In the genomic region with DNA sequence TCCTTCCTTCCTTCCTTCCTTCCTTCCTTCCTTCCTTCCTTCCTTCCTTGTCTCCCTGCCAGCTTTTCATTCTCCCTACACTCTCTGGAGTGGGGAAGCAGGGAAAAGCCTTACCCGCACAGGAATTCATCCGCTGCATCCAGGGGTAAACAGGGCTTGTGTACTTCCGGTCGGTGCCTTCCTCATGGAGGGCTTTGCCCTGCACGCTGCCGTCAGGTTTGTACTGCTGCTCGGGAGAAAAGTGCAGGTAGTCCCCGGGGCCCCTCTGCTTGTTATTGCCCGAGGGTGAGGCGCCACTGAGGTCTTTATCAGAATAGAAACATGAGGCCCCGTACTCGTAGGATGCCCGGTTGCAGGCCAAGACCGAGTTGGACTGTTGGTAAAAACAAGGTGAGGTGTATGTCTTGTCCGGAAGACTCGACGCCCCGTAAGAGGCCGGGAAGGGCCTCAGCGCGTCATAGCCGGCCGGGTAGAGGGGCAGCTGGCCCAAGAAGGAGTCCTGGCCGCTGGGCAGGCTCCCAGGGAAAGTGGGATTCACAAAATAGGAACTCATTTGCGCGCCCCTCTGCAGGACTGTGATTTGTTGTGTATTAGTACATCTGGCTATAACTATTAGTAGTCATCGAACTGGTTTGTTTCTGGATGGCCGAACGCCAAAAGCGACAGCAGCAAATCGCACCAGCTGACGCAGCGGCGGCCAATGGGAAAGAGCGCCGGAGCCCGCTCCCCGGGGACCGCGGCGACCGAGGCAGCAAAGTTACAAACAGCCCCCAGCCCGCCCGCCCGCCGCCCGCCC, we compare ENCODE assay signal across 8 mouse cellular contexts. TPM values are rescaled to one million over a fixed set of nuclear protein-coding genes. Genes with fewer than 3 reads are reported as not detected.
DNase-seq lines count a peak whose midpoint lies in the region; TF ChIP-seq lines count a peak whose summit lies in the region.

A gene (minus strand): TSS at position 651 of the 796 bp plus-strand sequence.

- TF ChIP-seq CTCF in lung, adult 2 months (IDR thresholded peaks at IDR 0.05; ENCODE audit: insufficient read depth, low read length) = no peak
- no peak for TF ChIP-seq CTCF in layer of hippocampus, adult 2 months (conservative IDR thresholded peaks at IDR 0.05)

- peaks cover 12% of the 10 kb centered on the region for H3K4me1 ChIP-seq in lung, adult 2 months (ENCODE audit: control insufficient read depth, insufficient read depth, low read length)

- WGBS in lung, adult 2 months = 13% methylated on average over 47 of the region's 47 CpGs

- intact Hi-C loops in left cerebral cortex, postnatal 10 days (cut with DNase I) = no loop called here

- no peak within 1 kb of the TSS for H3K27ac ChIP-seq in layer of hippocampus, adult 2 months

- DNase-seq in lung, adult 2 months = no peak
- no peak for DNase-seq in lung, postnatal 25 days (ENCODE audit: low spot score)
- DNase-seq in adrenal gland, postnatal 36 days = peak; percentile 83 to 87
- peak; percentile 80 for DNase-seq in kidney, adult 18-20 months
- DNase-seq in lung, postnatal 14 days = peak; percentile 60
- no peak for DNase-seq in layer of hippocampus, adult 2 months (ENCODE audit: low spot score in 2 of 2)
- no peak for DNase-seq in left cerebral cortex, postnatal 10 days (ENCODE audit: extremely low spot score in 1 of 2, low spot score in 2 of 2)
- no peak for DNase-seq in right cerebral cortex, adult 2 months (ENCODE audit: low spot score in 2 of 2)

- TF ChIP-seq POLR2A in lung, adult 2 months (IDR thresholded peaks at IDR 0.05; ENCODE audit: borderline replicate concordance, extremely low read depth, low read depth, low read length) = no peak

- H3K4me3 ChIP-seq in lung, adult 2 months (replicated peaks; ENCODE audit: extremely low read depth, low read depth, low read length) = peak within 1 kb of the TSS; percentile 50
- no peak within 1 kb of the TSS for H3K4me3 ChIP-seq in layer of hippocampus, adult 2 months

RNA-seq across cellular contexts. Expression of the gene that starts here (rescaled TPM):
- polyA plus RNA-seq in lung, adult 2 months (2012; rRNA removed) = 1.7 and 2.3 TPM in 2 replicates
- 1 to 10 TPM; 2.5 to 4.6 TPM for total RNA-seq in adrenal gland, postnatal 36 days (2021)
- total RNA-seq in layer of hippocampus, adult 2 months (2021) = not detected
- not detected for total RNA-seq in left cerebral cortex, postnatal 10 days (2021)

Comparison
In these comparisons a context has a peak if more than half of its experiments do, and no peak if none do; other contexts are left out.
1. DNase-seq: peak in adrenal gland, postnatal 36 days (2 of 2), kidney, adult 18-20 months (single experiment) and lung, postnatal 14 days (single experiment); none in lung, adult 2 months (single experiment), lung, postnatal 25 days (single experiment), layer of hippocampus, adult 2 months (0 of 2), left cerebral cortex, postnatal 10 days (0 of 2) and right cerebral cortex, adult 2 months (0 of 2).